Mouse (Mus musculus) kidney, adult 2 months (tissue): Measurements from ENCODE around the gene Actr10.

Experiments used
- CTCF ChIP-seq: fragments of 200-500 bp; conservative IDR thresholded peaks from 2 replicates; pipeline ENCODE4 v1.5.1; 2011; ENCODE audit warnings: low read depth, mild to moderate bottlenecking, control low read depth, low read length, moderate library complexity, mixed read lengths; ENCODE audit not compliant: insufficient read depth, insufficient read length
- POLR2A ChIP-seq: fragments of 200-500 bp; IDR thresholded peaks from one replicate; pipeline ENCODE4 v1.6.1; 2011; ENCODE audit warnings: low read depth, low read length, control low read depth

GRCm38 (mm10) chr12:70907651-70908050 is 30.0 kb upstream of the Actr10 start:
- TF ChIP-seq POLR2A (no peak), CTCF (no peak)
